Mouse (Mus musculus) liver, adult 2 months (tissue): ENCODE results near the gene Lamtor1.

Experiments
- CTCF ChIP-seq: fragments of 200-500 bp; IDR thresholded peaks from 2 replicates; pipeline ENCODE4 v1.5.1; 2011; ENCODE audit warnings: low read depth, low read length, control low read depth
- POLR2A ChIP-seq: fragments of 200-500 bp; IDR thresholded peaks from 2 replicates; pipeline ENCODE4 v1.6.1; 2011; ENCODE audit warnings: low read length, control low read depth; ENCODE audit not compliant: insufficient read depth; ENCODE audit errors: extremely low read depth

DNA sequence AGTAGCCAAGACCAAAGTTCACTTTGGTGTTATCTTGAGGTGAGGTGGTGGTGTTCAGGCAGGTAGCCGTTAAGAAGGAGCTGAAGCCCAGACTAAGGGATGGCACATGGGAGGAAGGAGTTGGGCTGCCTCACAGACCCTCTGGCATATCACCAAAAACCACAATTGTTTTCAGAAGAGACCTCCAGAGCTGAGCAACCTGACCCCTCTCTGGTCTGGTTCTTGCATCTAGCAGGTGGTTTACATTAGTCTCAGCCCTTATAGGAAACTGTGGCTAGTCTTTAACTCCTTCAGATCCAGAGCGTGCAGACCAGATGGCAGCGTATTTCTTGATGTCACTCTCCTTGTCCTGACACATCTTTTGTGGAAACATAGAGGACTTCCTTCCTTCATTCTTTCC, 68.0 kb downstream of the Lamtor1 start:
- no peak for TF ChIP-seq POLR2A
- TF ChIP-seq CTCF: no peak
